Mouse (Mus musculus) liver, adult 2 months (tissue): ENCODE measurements around the gene Olfr521.

ENCODE experiments used
- CTCF ChIP-seq: fragments of 200-500 bp; IDR thresholded peaks from 2 replicates; pipeline ENCODE4 v1.5.1; 2011; ENCODE audit warnings: low read depth, low read length, control low read depth
- POLR2A ChIP-seq: fragments of 200-500 bp; IDR thresholded peaks from 2 replicates; pipeline ENCODE4 v1.6.1; 2011; ENCODE audit warnings: low read length, control low read depth; ENCODE audit not compliant: insufficient read depth; ENCODE audit errors: extremely low read depth

DNA sequence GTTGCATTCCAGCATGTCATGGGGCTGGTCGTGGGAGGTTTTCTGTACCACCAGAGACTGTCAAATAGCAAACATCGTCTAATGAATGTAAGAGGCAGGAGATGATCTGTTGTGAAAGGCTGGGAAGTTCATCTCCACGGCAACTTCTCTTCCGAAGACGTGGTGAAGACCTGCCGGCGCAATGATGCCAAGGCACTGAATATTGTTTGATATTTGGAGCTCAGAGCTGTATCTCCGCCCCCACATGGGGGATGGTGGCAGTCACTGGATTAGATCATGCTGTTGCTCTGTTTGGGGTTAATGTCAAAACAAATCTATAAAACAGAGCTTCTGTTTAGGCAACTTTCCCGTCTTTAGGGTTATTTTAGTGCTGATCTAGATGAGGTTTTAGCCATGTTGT lies 24.0 kb upstream of the Olfr521 start:
- TF ChIP-seq CTCF (no peak), POLR2A (no peak)
